Mouse (Mus musculus) cerebellum, adult 2 months (tissue): Measurements from ENCODE around the gene Cep162.

Source experiments
- CTCF ChIP-seq: fragments of 200-500 bp; IDR thresholded peaks from 2 replicates; pipeline ENCODE4 v1.5.1; 2011; ENCODE audit warnings: low read depth, mild to moderate bottlenecking, control low read depth, low read length, moderate library complexity, borderline replicate concordance; ENCODE audit not compliant: insufficient read depth
- POLR2A ChIP-seq: fragments of 200-500 bp; IDR thresholded peaks from 2 replicates; pipeline ENCODE4 v1.6.1; 2011; ENCODE audit warnings: low read length, control low read depth, borderline replicate concordance; ENCODE audit not compliant: insufficient read depth

DNA sequence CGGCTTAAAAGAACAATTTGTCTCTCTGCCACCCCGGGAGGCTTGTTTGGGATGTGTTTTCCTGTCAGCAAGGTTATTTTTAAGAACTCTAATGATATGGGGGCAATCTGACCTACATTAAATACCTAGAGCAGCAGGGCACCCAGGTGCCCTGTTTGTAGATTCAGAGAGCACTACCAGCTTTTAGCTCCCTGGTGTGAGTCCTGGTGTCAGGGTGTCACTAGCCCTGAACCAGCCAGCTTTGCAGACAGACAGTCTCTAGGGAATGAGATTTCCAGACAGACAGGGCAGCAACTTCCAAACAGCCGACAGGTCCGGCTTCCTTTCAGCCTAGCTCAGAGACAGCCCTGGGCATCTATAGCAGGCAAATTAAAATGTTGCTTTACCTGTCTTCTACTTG is 92.8 kb downstream of the Cep162 start:
- TF ChIP-seq CTCF: no peak
- TF ChIP-seq POLR2A: no peak
